Mouse (Mus musculus) olfactory bulb, adult 2 months (tissue): ENCODE data around the gene Vwa7.
A peak's percentile ranks its signal among the peaks of the same experiment; 100 is the strongest.

Experiments
- CTCF ChIP-seq: fragments of 200-500 bp; IDR thresholded peaks from 2 replicates; pipeline ENCODE4 v1.5.1; 2012; ENCODE audit warnings: low read depth, mild to moderate bottlenecking, low read length, moderate library complexity; ENCODE audit not compliant: insufficient read depth
- POLR2A ChIP-seq: fragments of 200-500 bp; IDR thresholded peaks from 2 replicates; pipeline ENCODE4 v1.6.1; 2012; ENCODE audit warnings: mild to moderate bottlenecking, low read depth, low read length, moderate library complexity; ENCODE audit not compliant: insufficient read depth

DNA sequence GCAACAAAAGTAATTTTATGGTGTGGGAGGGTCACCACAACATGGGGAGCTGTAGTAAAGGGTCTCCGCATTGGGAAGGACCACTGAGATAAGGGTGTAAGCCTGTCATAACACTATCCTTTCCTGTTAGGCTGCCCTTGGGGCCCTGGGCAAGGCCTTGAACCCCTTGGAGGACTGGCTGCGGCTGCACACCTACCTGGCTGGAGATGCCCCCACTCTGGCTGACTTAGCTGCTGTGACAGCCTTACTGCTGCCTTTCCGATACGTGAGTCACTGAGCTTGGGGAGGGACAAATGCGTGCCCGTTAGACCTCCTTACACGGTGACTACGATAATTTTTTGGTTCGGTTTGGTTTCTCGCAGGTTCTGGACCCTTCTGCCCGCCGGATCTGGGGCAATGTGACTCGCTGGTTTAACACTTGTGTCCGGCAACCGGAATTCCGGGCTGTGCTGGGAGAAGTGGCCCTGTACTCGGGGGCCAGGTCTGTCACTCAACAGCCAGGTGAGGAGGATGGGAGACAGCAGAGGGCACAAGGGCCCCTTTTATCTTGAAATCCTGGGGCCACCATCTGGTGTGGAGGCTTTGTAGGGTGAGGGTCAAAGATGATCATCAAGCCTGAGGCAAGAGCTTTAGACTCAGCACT lies 12.2 kb upstream of the Vwa7 start:
- TF ChIP-seq CTCF = no peak
- 0 out of 2 replicates have a peak, but pooled peaks have one; percentile 9 for TF ChIP-seq POLR2A
